Mouse (Mus musculus) neural tube, embryonic 14.5 days (tissue): ENCODE measurements around the gene Tcf25. TPM values are rescaled to one million over a fixed set of nuclear protein-coding genes. Genes with fewer than 3 reads are reported as not detected.

Experiments
- ATAC-seq: fragments of 200-750 bp; cut with Nextera tagmentation; 2 replicates; pipeline ENCODE4 v1.8.0; 2017; ENCODE audit warnings: low read depth, mild to moderate bottlenecking, moderate TSS enrichment, moderate library complexity
- H3K27ac ChIP-seq: fragments of 300-500 bp; sonication (generic); 2 replicates; pipeline ENCODE4 v1.5.1; 2014; ENCODE audit warnings: low read depth, mild to moderate bottlenecking, control low read depth, low read length, moderate library complexity, mixed read lengths
- H3K27me3 ChIP-seq: fragments of 300-500 bp; sonication (generic); 2 replicates; pipeline ENCODE4 v1.6.1; 2014; ENCODE audit warnings: low read length; ENCODE audit not compliant: control insufficient read depth, insufficient read depth
- H3K36me3 ChIP-seq: fragments of 300-500 bp; sonication (generic); 2 replicates; pipeline ENCODE4 v1.6.1; 2014; ENCODE audit warnings: low read length, mixed read lengths; ENCODE audit not compliant: control insufficient read depth, insufficient read depth
- H3K4me1 ChIP-seq: fragments of 300-500 bp; sonication (generic); 2 replicates; pipeline ENCODE4 v1.6.1; 2014; ENCODE audit warnings: low read length; ENCODE audit not compliant: control insufficient read depth, insufficient read depth
- H3K4me2 ChIP-seq: fragments of 300-500 bp; sonication (generic); 2 replicates; pipeline ENCODE4 v1.6.1; 2014; ENCODE audit warnings: mild to moderate bottlenecking, low read depth, low read length, control low read depth
- H3K4me3 ChIP-seq: fragments of 300-500 bp; sonication (generic); 2 replicates; pipeline ENCODE4 v1.5.1; 2014; ENCODE audit warnings: low read depth, low read length, control low read depth, mixed read lengths
- H3K9ac ChIP-seq: fragments of 300-500 bp; sonication (generic); replicated peaks from 2 replicates; pipeline ENCODE4 v1.6.1; 2014; ENCODE audit warnings: low read depth, mild to moderate bottlenecking, control low read depth, low read length, mixed read lengths
- H3K9me3 ChIP-seq: fragments of 300-500 bp; sonication (generic); 2 replicates; pipeline ENCODE4 v1.6.1; 2016; ENCODE audit warnings: low read length; ENCODE audit not compliant: control insufficient read depth
- WGBS: fragments of 180-500 bp; shearing (Covaris S2); extraction: QIAGEN DNeasy Blood & Tissue Kit; methylation state at CpG from one replicate; pipeline ENCODE4 v1.1.7; 2014; 5-methylcytosine and 5-hydroxymethylcytosine counted together
- polyA plus RNA-seq: library from polyadenylated mRNA; unstranded; fragments of >200 nt; fragmentation: Nextera tagmentation; extraction: Ambion mirVana; gene quantifications from 2 replicates; pipeline ENCODE4 v1.2.1, GENCODE M21; 2014

Gene Tcf25
- polyA plus RNA-seq, 1 experiment from 2014 or later = 405 TPM

DNA sequence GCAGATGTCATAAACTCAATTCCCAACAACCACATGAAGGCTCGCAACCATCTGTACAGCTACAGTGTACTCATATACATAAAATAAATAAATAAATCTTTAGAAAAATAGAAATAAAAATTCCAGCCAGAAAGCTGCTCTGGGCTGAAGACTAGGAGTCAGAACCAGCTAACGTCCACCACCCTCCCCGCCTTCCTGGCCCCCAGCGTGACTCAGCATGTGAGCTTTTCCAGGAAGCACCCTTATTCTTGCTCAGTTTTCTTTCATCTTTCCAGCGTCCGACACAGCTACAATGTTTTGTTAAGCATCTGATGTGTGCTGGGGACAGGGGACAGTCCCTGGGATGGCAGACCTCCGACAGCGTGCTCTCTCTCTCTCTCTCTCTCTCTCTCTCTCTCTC lies 28.4 kb upstream of the Tcf25 start:
- no peak for ATAC-seq
- Histone ChIP-seq H3K27me3 (no peaks in the 10 kb centered on the region), H3K4me2 (no peak overlapping the region), H3K4me3 (no peak overlapping the region), H3K27ac (no peak overlapping the region), H3K4me1 (no peaks in the 10 kb centered on the region), H3K36me3 (peaks cover 6% of the 10 kb centered on the region), H3K9me3 (no peaks in the 10 kb centered on the region), H3K9ac (no peak overlapping the region)
- 81% methylated on average over 8 of the region's 8 CpGs for WGBS

DNA sequence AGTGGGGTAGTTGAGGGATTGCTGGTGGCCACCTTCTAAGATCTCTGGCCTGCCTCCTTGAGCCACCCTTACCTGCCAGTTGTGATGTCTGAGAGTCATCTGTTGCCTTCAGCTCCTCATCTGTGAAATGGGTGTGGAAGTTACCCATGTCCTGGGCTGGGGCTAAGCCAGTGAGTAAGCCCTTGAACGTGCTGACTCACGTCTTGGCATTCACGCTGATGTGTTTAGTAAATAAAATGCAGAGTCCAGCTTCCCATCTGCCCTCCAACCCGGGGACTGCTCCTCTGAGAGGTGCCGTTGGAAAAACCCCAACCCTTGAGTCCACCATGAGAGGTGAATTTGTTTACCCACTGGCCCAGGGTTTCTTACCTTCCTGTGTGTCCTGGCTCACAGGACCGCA lies 27.7 kb upstream of the Tcf25 start:
- Histone ChIP-seq H3K27me3 (no peaks in the 10 kb centered on the region), H3K36me3 (peaks cover 6% of the 10 kb centered on the region), H3K9me3 (no peaks in the 10 kb centered on the region), H3K9ac (no peak overlapping the region), H3K4me2 (no peak overlapping the region), H3K4me3 (no peak overlapping the region), H3K27ac (no peak overlapping the region), H3K4me1 (no peaks in the 10 kb centered on the region)
- no peak for ATAC-seq
- 87% methylated on average over 6 of the region's 6 CpGs for WGBS

DNA sequence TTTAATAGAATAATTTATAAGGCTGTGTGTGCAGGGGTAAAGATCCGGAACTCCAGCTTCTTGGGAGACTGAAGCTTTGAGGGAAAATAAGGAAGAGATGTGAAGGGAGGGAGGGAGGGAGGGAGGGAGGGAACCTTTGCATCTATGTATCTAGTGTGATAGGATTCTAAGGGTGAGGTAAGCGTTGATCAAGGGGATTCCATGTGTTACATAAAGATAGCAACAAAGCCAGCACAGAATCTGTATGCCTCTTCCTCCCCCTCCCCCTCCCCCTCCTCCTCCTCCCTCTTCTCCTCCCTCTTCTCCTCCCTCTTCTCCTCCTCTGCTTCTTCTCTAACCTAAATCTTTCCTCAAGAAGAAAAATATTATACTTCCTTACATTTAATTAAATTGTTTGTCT lies 26.3 kb upstream of the Tcf25 start:
- no peak overlapping the region for H3K27ac ChIP-seq
- no peak for ATAC-seq
- WGBS = 82% methylated on average over 2 of the region's 2 CpGs
- H3K9ac ChIP-seq = no peak overlapping the region
- no peak overlapping the region for H3K4me2 ChIP-seq
- no peaks in the 10 kb centered on the region for H3K27me3 ChIP-seq
- no peaks in the 10 kb centered on the region for H3K4me1 ChIP-seq
- H3K4me3 ChIP-seq = no peak overlapping the region
- no peaks in the 10 kb centered on the region for H3K9me3 ChIP-seq
- H3K36me3 ChIP-seq = peaks cover 6% of the 10 kb centered on the region

DNA sequence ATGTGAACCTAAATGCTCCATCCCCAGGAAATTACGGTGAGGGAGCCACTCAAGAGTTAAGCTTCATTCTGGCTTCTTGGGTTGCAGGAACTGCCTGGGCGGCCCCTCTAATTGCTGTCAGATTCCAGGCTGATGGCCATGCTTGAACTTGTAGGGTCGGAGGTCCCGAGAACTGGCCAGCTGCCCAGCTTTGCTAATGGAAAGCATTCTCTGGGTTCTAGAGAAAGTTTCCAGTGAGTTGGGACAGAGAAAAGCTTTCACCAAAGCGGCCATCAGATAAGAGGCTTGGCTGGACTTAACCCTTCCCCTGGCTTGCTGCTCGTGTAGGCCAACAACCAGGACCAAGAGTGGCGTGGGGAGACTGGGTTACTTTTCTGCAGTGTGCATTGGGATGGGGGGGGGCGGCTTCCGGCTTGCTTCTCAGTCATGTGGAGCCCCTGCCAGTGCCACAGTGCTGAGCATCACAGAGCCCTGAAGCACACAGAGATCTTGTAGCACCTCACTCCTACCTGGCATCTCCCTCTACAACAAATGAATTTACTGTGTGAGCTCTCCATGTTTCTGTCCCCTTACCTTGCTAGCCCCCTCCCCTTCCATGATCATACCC lies 25.2 kb upstream of the Tcf25 start:
- ATAC-seq = no peak
- 63% methylated on average over 9 of the region's 9 CpGs for WGBS

GRCm38 (mm10) chr8:123349073-123349472 lies 24.5 kb upstream of the Tcf25 start:
- peaks cover 6% of the 10 kb centered on the region for H3K36me3 ChIP-seq
- ATAC-seq = no peak
- H3K27ac ChIP-seq = no peak overlapping the region
- H3K4me2 ChIP-seq = no peak overlapping the region
- no peaks in the 10 kb centered on the region for H3K4me1 ChIP-seq
- H3K9me3 ChIP-seq = no peaks in the 10 kb centered on the region
- H3K27me3 ChIP-seq = no peaks in the 10 kb centered on the region
- no peak overlapping the region for H3K9ac ChIP-seq
- WGBS = 92% methylated on average over 4 of the region's 4 CpGs
- H3K4me3 ChIP-seq = no peak overlapping the region

More for the DNA sequence above, 25.2 kb upstream of the Tcf25 start:
- no peak overlapping the region for H3K4me2 ChIP-seq
- no peaks in the 10 kb centered on the region for H3K27me3 ChIP-seq
- H3K27ac ChIP-seq = no peak overlapping the region
- no peak overlapping the region for H3K9ac ChIP-seq
- peaks cover 6% of the 10 kb centered on the region for H3K36me3 ChIP-seq
- no peak overlapping the region for H3K4me3 ChIP-seq
- H3K4me1 ChIP-seq = no peaks in the 10 kb centered on the region
- H3K9me3 ChIP-seq = no peaks in the 10 kb centered on the region

DNA sequence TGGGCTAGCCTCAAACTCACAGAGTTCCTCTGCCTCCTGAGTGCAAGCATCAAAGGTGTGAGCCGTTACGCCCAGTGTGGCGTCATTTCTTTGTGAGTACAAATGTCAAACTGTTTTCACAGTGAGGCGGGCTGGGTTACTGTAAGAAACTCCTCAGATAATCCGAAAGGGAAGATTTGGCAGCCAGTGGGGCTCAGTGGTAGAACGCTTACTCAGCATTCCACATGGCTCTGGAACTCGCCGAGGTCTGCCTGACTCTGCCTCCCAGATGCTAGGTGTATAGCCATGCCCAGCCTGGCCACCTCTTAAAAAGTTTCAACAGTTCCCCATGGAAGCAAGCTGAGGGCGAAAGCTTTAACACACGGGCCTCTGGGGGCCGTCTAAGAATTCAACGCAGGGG lies 21.4 kb upstream of the Tcf25 start:
- WGBS = 87% methylated on average over 12 of the region's 12 CpGs
- no peak overlapping the region for H3K27ac ChIP-seq
- no peak overlapping the region for H3K4me2 ChIP-seq
- H3K27me3 ChIP-seq = no peaks in the 10 kb centered on the region
- peaks cover 11% of the 10 kb centered on the region for H3K36me3 ChIP-seq
- ATAC-seq = no peak
- no peak overlapping the region for H3K4me3 ChIP-seq
- no peak overlapping the region for H3K9ac ChIP-seq
- H3K9me3 ChIP-seq = no peaks in the 10 kb centered on the region
- no peaks in the 10 kb centered on the region for H3K4me1 ChIP-seq

- Histone ChIP-seq H3K9ac (no peak overlapping the region), H3K4me2 (no peak overlapping the region), H3K27me3 (no peaks in the 10 kb centered on the region), H3K9me3 (no peaks in the 10 kb centered on the region), H3K36me3 (peaks cover 15% of the 10 kb centered on the region), H3K4me3 (no peak overlapping the region), H3K27ac (no peak overlapping the region), H3K4me1 (no peaks in the 10 kb centered on the region)
- ATAC-seq = peak; percentile 51
- 47% methylated on average over 13 of the region's 13 CpGs for WGBS
Observed at GRCm38 (mm10) chr8:123352786-123353185, 20.8 kb upstream of the Tcf25 start.

DNA sequence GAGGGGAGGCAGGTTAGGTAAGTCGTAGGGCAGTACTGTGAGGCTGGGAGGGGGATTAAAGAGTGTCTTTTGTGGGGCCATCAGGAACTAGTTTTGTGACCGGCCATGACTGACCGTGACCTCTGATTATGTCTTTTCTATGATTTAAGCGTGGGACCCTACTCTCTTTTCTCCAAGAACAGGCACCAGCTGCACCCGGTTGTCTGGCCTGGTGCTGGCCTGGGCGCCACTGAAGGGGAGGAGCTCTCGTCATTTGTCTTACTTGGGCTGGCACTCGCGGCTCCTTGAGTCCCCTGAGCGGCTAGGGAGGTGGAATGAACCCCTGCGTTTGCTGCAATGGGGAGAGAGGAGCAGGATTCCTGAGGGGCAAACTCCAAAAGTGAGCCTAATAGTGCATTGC lies 20.3 kb upstream of the Tcf25 start:
- H3K27ac ChIP-seq = no peak overlapping the region
- H3K4me3 ChIP-seq = no peak overlapping the region
- WGBS = 43% methylated on average over 11 of the region's 11 CpGs
- H3K4me1 ChIP-seq = no peaks in the 10 kb centered on the region
- H3K36me3 ChIP-seq = peaks cover 15% of the 10 kb centered on the region
- no peaks in the 10 kb centered on the region for H3K9me3 ChIP-seq
- no peak overlapping the region for H3K9ac ChIP-seq
- no peak for ATAC-seq
- H3K4me2 ChIP-seq = no peak overlapping the region
- no peaks in the 10 kb centered on the region for H3K27me3 ChIP-seq

- Histone ChIP-seq H3K27me3 (no peaks in the 10 kb centered on the region), H3K4me2 (no peak overlapping the region), H3K4me1 (no peaks in the 10 kb centered on the region), H3K4me3 (no peak overlapping the region), H3K36me3 (peaks cover 43% of the 10 kb centered on the region), H3K27ac (no peak overlapping the region), H3K9ac (0 out of 2 replicates have a peak overlapping the region, but pooled peaks have one; percentile 13), H3K9me3 (no peaks in the 10 kb centered on the region)
- ATAC-seq = peak; percentile 63
- 53% methylated on average over 12 of the region's 12 CpGs for WGBS
Observed at GRCm38 (mm10) chr8:123361082-123361739, 12.3 kb upstream of the Tcf25 start.
